Mouse (Mus musculus) lung, embryonic 14.5 days (tissue): ENCODE data around the gene Chid1. TPM values are rescaled to one million over a fixed set of nuclear protein-coding genes. Genes with fewer than 3 reads are reported as not detected.
A peak's percentile ranks its signal among the peaks of the same experiment; 100 is the strongest.

ENCODE experiments used
- ATAC-seq: fragments of 200-750 bp; cut with Nextera tagmentation; 2 replicates; pipeline ENCODE4 v1.8.0; 2017; ENCODE audit warnings: mild to moderate bottlenecking, moderate TSS enrichment, moderate library complexity; ENCODE audit not compliant: insufficient read depth
- DNase-seq: peaks from one replicate; pipeline ENCODE4 v3.0.0-alpha.2; 2015
- H3K27ac ChIP-seq: fragments of 300-500 bp; sonication (generic); 2 replicates; pipeline ENCODE4 v1.5.1; 2014; ENCODE audit warnings: low read depth, mild to moderate bottlenecking, moderate library complexity
- H3K27me3 ChIP-seq: fragments of 300-500 bp; sonication (generic); 2 replicates; pipeline ENCODE4 v1.6.1; 2014; ENCODE audit warnings: low read length, control low read depth; ENCODE audit not compliant: insufficient read depth
- H3K36me3 ChIP-seq: fragments of 300-500 bp; sonication (generic); 2 replicates; pipeline ENCODE4 v1.6.1; 2014; ENCODE audit warnings: control low read depth; ENCODE audit not compliant: insufficient read depth
- H3K4me1 ChIP-seq: fragments of 300-500 bp; sonication (generic); 2 replicates; pipeline ENCODE4 v1.6.1; 2014; ENCODE audit warnings: antibody characterized with exemption, control low read depth; ENCODE audit not compliant: insufficient read depth
- H3K4me2 ChIP-seq: fragments of 300-500 bp; sonication (generic); 2 replicates; pipeline ENCODE4 v1.6.1; 2014; ENCODE audit warnings: mild to moderate bottlenecking
- H3K4me3 ChIP-seq: fragments of 300-500 bp; sonication (generic); 2 replicates; pipeline ENCODE4 v1.5.1; 2014; ENCODE audit warnings: low read depth, low read length
- H3K9ac ChIP-seq: fragments of 300-500 bp; sonication (generic); 2 replicates; pipeline ENCODE4 v1.6.1; 2014
- H3K9me3 ChIP-seq: fragments of 300-500 bp; sonication (generic); 2 replicates; pipeline ENCODE4 v1.6.1; 2016; ENCODE audit warnings: low read depth, low read length, control low read depth
- CTCF ChIP-seq: IDR thresholded peaks from 2 replicates; pipeline ENCODE4 v1.5.1; 2016; ENCODE audit warnings: antibody characterized with exemption, low read depth
- WGBS: fragments of 180-500 bp; shearing (Covaris S2); extraction: QIAGEN DNeasy Blood & Tissue Kit; methylation state at CpG from one replicate; pipeline ENCODE4 v1.1.7; 2014; 5-methylcytosine and 5-hydroxymethylcytosine counted together
- polyA plus RNA-seq: library from polyadenylated mRNA; unstranded; fragments of >200 nt; fragmentation: Nextera tagmentation; extraction: Ambion mirVana; gene quantifications from 2 replicates; pipeline ENCODE4 v1.2.1, GENCODE M21; 2014

Chid1 gene
- 33.0 and 35.9 TPM in 2 replicates for polyA plus RNA-seq

- peak within 1 kb of the TSS; percentile 94 for H3K4me2 ChIP-seq
- H3K4me3 ChIP-seq = peak within 1 kb of the TSS; percentile 76
- no peaks in the 10 kb centered on the region for H3K9me3 ChIP-seq
- no peaks in the 10 kb centered on the region for H3K36me3 ChIP-seq
- 1% methylated on average over 46 of the region's 46 CpGs for WGBS
- H3K27ac ChIP-seq = peak within 1 kb of the TSS; percentile 81
- H3K27me3 ChIP-seq = no peaks in the 10 kb centered on the region
- DNase-seq (peak; percentile 100), ATAC-seq (peak; percentile 97)
- no peak for TF ChIP-seq CTCF
- H3K4me1 ChIP-seq = peaks cover 15% of the 10 kb centered on the region
- peak within 1 kb of the TSS; percentile 73 for H3K9ac ChIP-seq
These were observed at the start of gene Chid1 for GRCm38 (mm10) chr7:141539556-141540311. TSS of gene Chid1 (minus strand) at chr7:141539857.

DNA sequence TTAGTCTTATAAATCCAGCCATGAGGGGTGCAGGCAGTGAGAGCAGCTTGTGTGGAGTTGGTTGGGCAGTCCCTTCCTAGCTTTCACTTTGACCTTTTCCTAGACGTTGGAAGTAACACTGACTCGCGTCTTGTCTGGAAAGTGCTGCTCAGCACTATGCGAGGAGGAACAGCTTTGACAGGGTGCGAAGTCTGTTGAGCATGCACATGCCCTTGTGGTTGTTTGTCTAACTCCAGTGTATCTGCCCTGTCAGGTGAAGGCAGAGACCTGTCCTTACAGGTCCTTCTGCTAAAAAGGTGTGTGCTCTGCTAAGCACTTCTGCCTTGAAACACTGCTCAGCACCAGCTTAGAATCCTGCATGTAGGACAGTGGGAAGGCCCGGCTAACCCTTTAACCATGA is 49.2 kb upstream of the Chid1 start:
- DNase-seq (no peak), ATAC-seq (no peak)
- no peak overlapping the region for H3K27ac ChIP-seq
- no peak overlapping the region for H3K9ac ChIP-seq
- no peak for TF ChIP-seq CTCF
- H3K4me3 ChIP-seq = no peak overlapping the region
- H3K4me2 ChIP-seq = no peak overlapping the region
- WGBS = 82% methylated on average over 6 of the region's 6 CpGs
- peaks cover 32% of the 10 kb centered on the region for H3K36me3 ChIP-seq
- H3K4me1 ChIP-seq = no peaks in the 10 kb centered on the region
- no peaks in the 10 kb centered on the region for H3K27me3 ChIP-seq
- no peaks in the 10 kb centered on the region for H3K9me3 ChIP-seq

DNA sequence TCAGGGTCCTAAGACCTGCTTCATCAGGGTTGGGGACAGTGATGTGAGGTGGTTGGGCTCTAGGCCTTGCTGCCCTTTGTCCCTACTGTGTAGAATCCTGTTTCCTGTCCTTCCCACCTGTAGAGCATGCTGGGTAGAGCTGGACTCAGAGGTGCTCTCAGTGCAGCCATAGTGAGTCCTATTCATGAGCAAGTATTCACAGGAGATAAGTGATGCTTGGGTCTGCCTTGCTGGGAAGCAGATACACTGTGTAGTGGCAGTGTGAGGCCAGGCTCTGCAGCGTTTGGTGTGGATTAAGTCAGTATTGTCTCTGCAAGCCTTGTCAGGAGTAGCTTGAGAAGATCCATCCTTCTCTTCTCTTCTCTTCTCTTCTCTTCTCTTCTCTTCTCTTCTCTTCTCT is 46.2 kb upstream of the Chid1 start:
- Histone ChIP-seq H3K4me3 (no peak overlapping the region), H3K9ac (no peak overlapping the region), H3K4me2 (no peak overlapping the region), H3K9me3 (no peaks in the 10 kb centered on the region), H3K4me1 (no peaks in the 10 kb centered on the region), H3K27me3 (no peaks in the 10 kb centered on the region), H3K36me3 (peaks cover 24% of the 10 kb centered on the region), H3K27ac (peak overlapping the region; percentile 18; the same call in 1 of the 2 replicates)
- WGBS = 81% methylated on average over 1 of the region's 1 CpGs
- no peak for ATAC-seq
- TF ChIP-seq CTCF = no peak
- DNase-seq = no peak

DNA sequence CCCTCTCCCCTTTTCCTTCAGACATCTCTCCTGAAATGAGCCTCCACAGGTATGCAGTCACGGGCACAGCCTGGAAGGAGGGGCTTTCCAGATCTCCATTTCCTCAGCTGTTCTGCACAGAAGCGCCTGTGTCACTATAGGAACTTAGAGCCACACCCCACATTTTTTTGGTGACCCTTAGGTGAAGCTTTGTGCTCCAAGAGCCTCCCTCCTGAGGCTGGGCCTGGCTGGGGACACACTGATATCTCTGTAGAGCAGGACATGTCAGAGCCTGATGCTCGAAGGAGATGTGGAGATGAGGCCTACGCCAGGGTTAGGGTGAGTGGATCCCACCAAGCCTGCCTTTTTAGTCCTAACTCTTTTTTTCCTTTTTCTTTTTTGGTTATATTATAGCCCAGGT is 45.6 kb upstream of the Chid1 start:
- Histone ChIP-seq H3K9ac (no peak overlapping the region), H3K9me3 (no peaks in the 10 kb centered on the region), H3K27me3 (no peaks in the 10 kb centered on the region), H3K36me3 (peaks cover 18% of the 10 kb centered on the region), H3K4me2 (no peak overlapping the region), H3K4me1 (no peaks in the 10 kb centered on the region), H3K4me3 (no peak overlapping the region), H3K27ac (no peak overlapping the region)
- 69% methylated on average over 4 of the region's 4 CpGs for WGBS
- ATAC-seq = peak; percentile 70; the same call in 1 of the 2 replicates
- no peak for DNase-seq
- TF ChIP-seq CTCF = no peak

GRCm38 (mm10) chr7:141584048-141584841 is 44.6 kb upstream of the Chid1 start:
- H3K4me3 ChIP-seq = no peak overlapping the region
- H3K27me3 ChIP-seq = no peaks in the 10 kb centered on the region
- H3K4me1 ChIP-seq = no peaks in the 10 kb centered on the region
- peaks cover 9% of the 10 kb centered on the region; the same call in 1 of the 2 replicates for H3K36me3 ChIP-seq
- ATAC-seq (no peak), DNase-seq (no peak)
- 85% methylated on average over 4 of the region's 5 CpGs for WGBS
- H3K4me2 ChIP-seq = no peak overlapping the region
- TF ChIP-seq CTCF = no peak
- H3K9ac ChIP-seq = no peak overlapping the region
- H3K27ac ChIP-seq = no peak overlapping the region
- no peaks in the 10 kb centered on the region for H3K9me3 ChIP-seq

DNA sequence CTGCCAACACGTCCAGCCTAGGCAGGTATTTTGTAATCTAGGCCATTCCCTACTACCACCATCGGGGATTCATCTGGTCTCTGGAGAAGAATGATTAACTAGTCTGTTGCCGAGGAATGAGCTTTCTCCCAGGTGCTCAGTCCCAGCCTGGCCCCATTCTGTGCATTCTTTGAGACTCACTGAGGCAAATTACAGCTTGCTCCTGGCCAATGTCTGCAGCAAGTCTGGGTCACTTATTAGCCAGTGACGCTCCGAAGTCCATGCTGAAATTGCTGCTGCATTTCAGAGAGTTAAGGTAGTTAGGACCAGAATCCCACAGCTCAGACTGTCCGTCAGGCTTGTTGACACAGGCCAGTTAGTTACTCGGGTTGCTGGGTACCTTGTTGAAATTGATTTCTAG is 41.7 kb upstream of the Chid1 start:
- TF ChIP-seq CTCF = no peak
- no peaks in the 10 kb centered on the region for H3K9me3 ChIP-seq
- no peaks in the 10 kb centered on the region for H3K4me1 ChIP-seq
- H3K4me3 ChIP-seq = no peak overlapping the region
- 69% methylated on average over 7 of the region's 7 CpGs for WGBS
- ATAC-seq (no peak), DNase-seq (no peak)
- no peak overlapping the region for H3K9ac ChIP-seq
- H3K4me2 ChIP-seq = no peak overlapping the region
- H3K27me3 ChIP-seq = no peaks in the 10 kb centered on the region
- H3K36me3 ChIP-seq = no peaks in the 10 kb centered on the region
- no peak overlapping the region for H3K27ac ChIP-seq

GRCm38 (mm10) chr7:141578943-141579342 is 39.3 kb upstream of the Chid1 start:
- ATAC-seq = no peak
- Histone ChIP-seq H3K27ac (no peak overlapping the region), H3K9ac (no peak overlapping the region), H3K4me1 (no peaks in the 10 kb centered on the region), H3K4me3 (no peak overlapping the region), H3K4me2 (no peak overlapping the region), H3K36me3 (no peaks in the 10 kb centered on the region), H3K27me3 (no peaks in the 10 kb centered on the region), H3K9me3 (no peaks in the 10 kb centered on the region)
- DNase-seq = no peak
- no peak for TF ChIP-seq CTCF
- WGBS = 88% methylated on average over 2 of the region's 2 CpGs
